Mouse (Mus musculus): ENCODE measurements at regions not wholly inside any gene's neighbourhood (a gene's known extent, or its start where the extent isn't known, plus 50 kb on each side); places are given as distances from the start of the nearest gene placed in this dataset.

- WGBS: 41% methylated on average over 6 of the region's 6 CpGs
- Histone ChIP-seq H3K9ac (ENCODE audit: low read depth, low read length) (no peak overlapping the region), H3K27ac (ENCODE audit: low read depth, low read length) (no peak overlapping the region), H3K9me3 (ENCODE audit: control insufficient read depth) (no peaks in the 10 kb centered on the region), H3K4me1 (replicated peaks; ENCODE audit: control insufficient read depth, insufficient read depth, low read length) (no peaks in the 10 kb centered on the region), H3K36me3 (ENCODE audit: control insufficient read depth, insufficient read depth) (no peaks in the 10 kb centered on the region), H3K4me3 (ENCODE audit: low read depth, low read length) (no peak overlapping the region), H3K4me2 (replicated peaks; ENCODE audit: low read depth) (no peak overlapping the region), H3K27me3 (replicated peaks; ENCODE audit: control insufficient read depth, insufficient read depth, low read length) (no peaks in the 10 kb centered on the region)
- no peak for ATAC-seq
- no peak for TF ChIP-seq CTCF (IDR thresholded peaks at IDR 0.05; ENCODE audit: low read depth)
Measured at GRCm38 (mm10) chr5:4484780-4485179, 273.1 kb downstream of the Fzd1 start.

GRCm38 (mm10) chr5:4484151-4484550 lies 273.7 kb downstream of the Fzd1 start:
- H3K9ac ChIP-seq (ENCODE audit: low read depth, low read length): no peak overlapping the region
- no peak overlapping the region for H3K4me2 ChIP-seq (replicated peaks; ENCODE audit: low read depth)
- TF ChIP-seq CTCF (IDR thresholded peaks at IDR 0.05; ENCODE audit: low read depth): no peak
- no peak for ATAC-seq
- 83% methylated on average over 1 of the region's 1 CpGs for WGBS
- H3K27me3 ChIP-seq (replicated peaks; ENCODE audit: control insufficient read depth, insufficient read depth, low read length): no peaks in the 10 kb centered on the region
- H3K4me1 ChIP-seq (replicated peaks; ENCODE audit: control insufficient read depth, insufficient read depth, low read length): no peaks in the 10 kb centered on the region
- H3K4me3 ChIP-seq (ENCODE audit: low read depth, low read length): no peak overlapping the region
- no peaks in the 10 kb centered on the region for H3K9me3 ChIP-seq (ENCODE audit: control insufficient read depth)
- no peaks in the 10 kb centered on the region for H3K36me3 ChIP-seq (ENCODE audit: control insufficient read depth, insufficient read depth)
- H3K27ac ChIP-seq (ENCODE audit: low read depth, low read length): no peak overlapping the region

GRCm38 (mm10) chr5:4474255-4474654 lies 282.1 kb downstream of the Mterf1b start:
- TF ChIP-seq CTCF (IDR thresholded peaks at IDR 0.05; ENCODE audit: low read depth): no peak
- Histone ChIP-seq H3K9ac (ENCODE audit: low read depth, low read length) (no peak overlapping the region), H3K27ac (ENCODE audit: low read depth, low read length) (no peak overlapping the region), H3K27me3 (replicated peaks; ENCODE audit: control insufficient read depth, insufficient read depth, low read length) (no peaks in the 10 kb centered on the region), H3K36me3 (ENCODE audit: control insufficient read depth, insufficient read depth) (no peaks in the 10 kb centered on the region), H3K9me3 (ENCODE audit: control insufficient read depth) (no peaks in the 10 kb centered on the region), H3K4me1 (replicated peaks; ENCODE audit: control insufficient read depth, insufficient read depth, low read length) (no peaks in the 10 kb centered on the region), H3K4me3 (ENCODE audit: low read depth, low read length) (no peak overlapping the region), H3K4me2 (replicated peaks; ENCODE audit: low read depth) (no peak overlapping the region)
- no peak for ATAC-seq
- 65% methylated on average over 2 of the region's 2 CpGs for WGBS

Measured in intestine, postnatal 0 days (tissue).